Mouse (Mus musculus) C2C12 (cell line): ENCODE data around the gene Itpr1. TPM values are rescaled to one million over a fixed set of nuclear protein-coding genes. Genes with fewer than 3 reads are reported as not detected.

Experiments
- H3K27me3 ChIP-seq: one replicate; pipeline ENCODE4 v1.6.1; 2011; ENCODE audit not compliant: control insufficient read depth, insufficient read depth, insufficient read length
- H3K36me3 ChIP-seq: one replicate; pipeline ENCODE4 v1.6.1; 2011; ENCODE audit not compliant: control insufficient read depth, insufficient read depth
- H3K4me3 ChIP-seq: one replicate; pipeline ENCODE4 v1.5.1; 2011; ENCODE audit warnings: mild to moderate bottlenecking, control low read depth; ENCODE audit not compliant: poor library complexity, insufficient read depth, severe bottlenecking
- H3K79me2 ChIP-seq: one replicate; pipeline ENCODE4 v1.6.1; 2011; ENCODE audit not compliant: control insufficient read depth, insufficient read depth
- H3K79me3 ChIP-seq: one replicate; pipeline ENCODE4 v1.6.1; 2011; ENCODE audit warnings: low read depth, control low read depth
- H3ac ChIP-seq: one replicate; pipeline ENCODE3; 2011; ENCODE audit warnings: low read depth; ENCODE audit not compliant: control insufficient read depth, insufficient read length
- CEBPB ChIP-seq: IDR thresholded peaks from one replicate; pipeline ENCODE4 v1.6.1; 2011; ENCODE audit warnings: low read depth, mild to moderate bottlenecking, control low read depth, moderate library complexity
- CTCF ChIP-seq: IDR thresholded peaks from one replicate; pipeline ENCODE4 v1.5.1; 2011; ENCODE audit not compliant: control insufficient read depth, insufficient read depth, insufficient read length
- FOSL1 ChIP-seq: IDR thresholded peaks from one replicate; pipeline ENCODE4 v1.8.0; 2011; ENCODE audit warnings: mild to moderate bottlenecking, low read length; ENCODE audit not compliant: poor library complexity, insufficient read depth, severe bottlenecking
- MAX ChIP-seq: IDR thresholded peaks from one replicate; pipeline ENCODE4 v1.6.1; 2011; ENCODE audit warnings: mild to moderate bottlenecking, control low read depth
- MYOD1 ChIP-seq: IDR thresholded peaks from one replicate; pipeline ENCODE4 v1.6.1; 2011; ENCODE audit warnings: low read depth; ENCODE audit not compliant: control insufficient read depth, insufficient read length
- MYOG ChIP-seq: IDR thresholded peaks from one replicate; pipeline ENCODE4 v1.6.1; 2011; ENCODE audit not compliant: control insufficient read depth, insufficient read length; ENCODE audit errors: extremely low read depth
- USF1 ChIP-seq: IDR thresholded peaks from one replicate; pipeline ENCODE4 v1.6.1; 2011; ENCODE audit warnings: low read depth, mild to moderate bottlenecking, control low read depth, moderate library complexity
- polyA plus RNA-seq: library from polyadenylated mRNA; unstranded; fragments of >200 nt; fragmentation: generic; extraction: Trizol; gene quantifications from one replicate; pipeline ENCODE4 v1.2.1, GENCODE M21; 2012; ENCODE audit warnings: missing spikeins

Itpr1 gene
- polyA plus RNA-seq, 1 experiment: 4.9 TPM

DNA sequence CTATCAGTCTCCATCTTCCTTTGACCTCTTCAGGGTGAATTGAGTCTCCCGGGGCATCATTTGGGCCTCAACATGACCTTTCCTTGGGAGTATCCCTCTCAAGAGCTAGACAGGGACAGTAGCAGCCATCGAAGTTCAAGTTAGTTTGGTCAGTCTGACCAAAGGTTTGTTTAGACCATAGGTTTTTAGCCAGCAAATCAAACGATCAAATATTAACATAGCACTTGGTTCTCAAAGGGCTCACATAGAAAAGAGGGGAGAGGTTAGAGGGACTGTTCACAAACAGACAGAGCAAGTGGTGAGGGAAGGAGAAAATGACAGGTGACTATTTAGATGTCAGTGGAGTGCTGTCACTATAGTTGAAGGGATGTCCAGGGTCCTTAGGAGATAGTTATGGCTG lies 293.3 kb downstream of the Itpr1 start:
- TF ChIP-seq USF1: no peak
- no peak for TF ChIP-seq MYOG
- TF ChIP-seq MYOD1: no peak
- no peak for TF ChIP-seq MAX
- TF ChIP-seq CEBPB: no peak
- TF ChIP-seq FOSL1: no peak
- no peak for TF ChIP-seq CTCF
- no peak overlapping the region for H3K4me3 ChIP-seq
- H3K27me3 ChIP-seq: no peaks in the 10 kb centered on the region
- no peaks in the 10 kb centered on the region for H3K79me3 ChIP-seq
- H3K36me3 ChIP-seq: no peaks in the 10 kb centered on the region
- H3K79me2 ChIP-seq: no peaks in the 10 kb centered on the region
- no peak overlapping the region for H3ac ChIP-seq

DNA sequence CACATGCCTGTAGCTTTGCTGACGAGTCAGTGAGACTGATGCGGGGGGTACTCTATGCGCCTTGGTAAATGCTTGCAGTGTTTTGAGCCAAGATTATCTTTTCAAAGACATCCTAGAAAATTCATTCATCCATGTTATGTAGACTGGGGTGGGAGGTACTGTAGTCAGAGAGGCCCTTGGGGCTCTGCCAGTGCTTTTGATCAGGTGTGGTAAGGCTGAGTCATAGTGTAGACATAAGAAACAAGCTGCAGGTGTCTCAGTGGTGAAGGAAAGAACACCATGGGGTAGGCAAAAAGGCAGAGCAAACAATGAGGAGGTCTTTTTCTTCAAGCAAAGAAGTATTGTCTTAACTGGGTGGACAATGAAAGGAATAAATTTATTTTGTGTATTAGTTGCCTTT lies 294.4 kb downstream of the Itpr1 start:
- no peaks in the 10 kb centered on the region for H3K36me3 ChIP-seq
- TF ChIP-seq MYOG: no peak
- no peak for TF ChIP-seq MYOD1
- TF ChIP-seq CTCF: no peak
- TF ChIP-seq CEBPB: no peak
- TF ChIP-seq MAX: no peak
- TF ChIP-seq FOSL1: no peak
- TF ChIP-seq USF1: no peak
- no peaks in the 10 kb centered on the region for H3K79me2 ChIP-seq

DNA sequence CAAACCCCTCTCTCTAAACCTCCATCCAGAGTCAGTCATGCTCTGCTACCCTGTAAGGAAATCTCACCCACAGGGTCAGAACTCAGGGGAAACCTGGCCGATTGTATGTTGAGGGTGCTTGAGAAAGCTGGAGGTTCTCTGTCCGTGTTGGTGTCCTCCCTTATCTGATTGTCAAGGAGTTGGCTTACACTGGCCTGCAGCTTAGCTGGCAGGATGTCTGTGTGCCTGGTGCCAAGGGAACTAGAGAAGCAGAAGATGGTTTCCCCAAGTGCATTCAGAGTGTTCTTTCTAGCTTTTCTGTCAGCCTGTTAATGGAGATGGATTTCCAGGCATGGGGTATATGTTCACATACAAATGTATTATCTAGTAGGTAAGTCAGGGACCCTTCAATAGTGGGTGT lies 296.4 kb downstream of the Itpr1 start:
- H3ac ChIP-seq: no peak overlapping the region
- no peak overlapping the region for H3K4me3 ChIP-seq
- H3K27me3 ChIP-seq: no peaks in the 10 kb centered on the region
- no peaks in the 10 kb centered on the region for H3K79me2 ChIP-seq
- TF ChIP-seq FOSL1 (no peak), MAX (no peak), MYOD1 (no peak), CTCF (no peak), USF1 (no peak), CEBPB (no peak), MYOG (no peak)
- H3K79me3 ChIP-seq: no peaks in the 10 kb centered on the region
- H3K36me3 ChIP-seq: no peaks in the 10 kb centered on the region

More for the DNA sequence above, 294.4 kb downstream of the Itpr1 start:
- no peak overlapping the region for H3ac ChIP-seq
- H3K79me3 ChIP-seq: no peaks in the 10 kb centered on the region
- H3K4me3 ChIP-seq: no peak overlapping the region
- H3K27me3 ChIP-seq: no peaks in the 10 kb centered on the region

DNA sequence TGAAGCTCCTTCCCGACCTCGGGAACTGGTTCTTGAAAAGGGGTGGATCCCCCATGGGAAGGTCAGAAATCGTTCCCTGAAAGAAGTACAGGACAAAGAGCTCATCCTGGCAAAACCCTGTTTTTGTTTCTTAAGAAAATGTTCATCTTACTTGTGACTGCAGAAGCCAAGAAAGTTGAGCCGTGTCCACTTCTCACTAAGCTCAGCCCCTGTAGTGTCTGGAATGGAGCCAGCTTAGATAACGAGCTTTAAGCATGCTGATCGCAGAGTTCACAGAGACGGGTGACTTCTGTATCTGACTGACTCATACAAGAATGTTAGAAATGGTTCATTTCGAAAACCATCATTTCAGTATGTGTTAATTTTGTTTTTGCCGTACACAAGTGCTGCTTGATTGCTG lies 297.2 kb downstream of the Itpr1 start:
- H3K27me3 ChIP-seq: no peaks in the 10 kb centered on the region
- H3K79me2 ChIP-seq: no peaks in the 10 kb centered on the region
- H3ac ChIP-seq: no peak overlapping the region
- TF ChIP-seq MYOG: no peak
- TF ChIP-seq CTCF: no peak
- no peak for TF ChIP-seq CEBPB
- no peak for TF ChIP-seq MYOD1
- no peak for TF ChIP-seq MAX
- no peak for TF ChIP-seq FOSL1
- TF ChIP-seq USF1: no peak
- no peaks in the 10 kb centered on the region for H3K79me3 ChIP-seq
- H3K36me3 ChIP-seq: no peaks in the 10 kb centered on the region
- no peak overlapping the region for H3K4me3 ChIP-seq

DNA sequence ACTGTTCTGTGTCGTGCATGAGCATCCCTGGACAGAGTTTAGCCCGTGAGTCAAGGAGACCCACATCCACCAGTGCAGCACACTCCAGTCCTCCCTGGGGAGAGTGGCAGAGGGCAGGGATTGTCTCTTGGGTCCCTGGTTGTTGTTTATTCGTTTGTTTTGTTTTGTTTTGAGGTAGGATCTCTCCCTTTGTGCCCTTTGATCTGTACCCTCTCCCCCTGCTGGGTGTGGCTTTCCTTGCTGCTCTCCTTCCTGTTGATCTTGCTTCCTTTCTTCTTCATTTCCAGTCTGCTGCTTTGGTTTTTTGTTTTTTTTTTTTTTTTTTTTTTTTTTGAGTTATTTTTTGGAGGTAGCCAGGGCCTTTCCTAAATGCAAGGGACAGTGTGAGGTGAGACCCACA lies 299.2 kb downstream of the Itpr1 start:
- Histone ChIP-seq H3ac (no peak overlapping the region), H3K79me3 (no peaks in the 10 kb centered on the region), H3K27me3 (no peaks in the 10 kb centered on the region), H3K79me2 (no peaks in the 10 kb centered on the region), H3K36me3 (no peaks in the 10 kb centered on the region), H3K4me3 (no peak overlapping the region)
- TF ChIP-seq MYOD1 (no peak), FOSL1 (no peak), CTCF (no peak), MYOG (no peak), USF1 (no peak), MAX (no peak), CEBPB (no peak)

GRCm38 (mm10) chr6:108512994-108513393 lies 300.1 kb downstream of the Itpr1 start:
- H3K36me3 ChIP-seq: no peaks in the 10 kb centered on the region
- no peak overlapping the region for H3ac ChIP-seq
- no peaks in the 10 kb centered on the region for H3K79me3 ChIP-seq
- no peak for TF ChIP-seq USF1
- no peak for TF ChIP-seq FOSL1
- no peak for TF ChIP-seq CTCF
- no peak for TF ChIP-seq CEBPB
- H3K27me3 ChIP-seq: no peaks in the 10 kb centered on the region
- H3K4me3 ChIP-seq: no peak overlapping the region
- H3K79me2 ChIP-seq: no peaks in the 10 kb centered on the region
